Mouse (Mus musculus): ENCODE data around the gene Foxn2. TPM values are rescaled to one million over a fixed set of nuclear protein-coding genes. Genes with fewer than 3 reads are reported as not detected.

Gene Foxn2
- 51.4 TPM for total RNA-seq (2023)

DNA sequence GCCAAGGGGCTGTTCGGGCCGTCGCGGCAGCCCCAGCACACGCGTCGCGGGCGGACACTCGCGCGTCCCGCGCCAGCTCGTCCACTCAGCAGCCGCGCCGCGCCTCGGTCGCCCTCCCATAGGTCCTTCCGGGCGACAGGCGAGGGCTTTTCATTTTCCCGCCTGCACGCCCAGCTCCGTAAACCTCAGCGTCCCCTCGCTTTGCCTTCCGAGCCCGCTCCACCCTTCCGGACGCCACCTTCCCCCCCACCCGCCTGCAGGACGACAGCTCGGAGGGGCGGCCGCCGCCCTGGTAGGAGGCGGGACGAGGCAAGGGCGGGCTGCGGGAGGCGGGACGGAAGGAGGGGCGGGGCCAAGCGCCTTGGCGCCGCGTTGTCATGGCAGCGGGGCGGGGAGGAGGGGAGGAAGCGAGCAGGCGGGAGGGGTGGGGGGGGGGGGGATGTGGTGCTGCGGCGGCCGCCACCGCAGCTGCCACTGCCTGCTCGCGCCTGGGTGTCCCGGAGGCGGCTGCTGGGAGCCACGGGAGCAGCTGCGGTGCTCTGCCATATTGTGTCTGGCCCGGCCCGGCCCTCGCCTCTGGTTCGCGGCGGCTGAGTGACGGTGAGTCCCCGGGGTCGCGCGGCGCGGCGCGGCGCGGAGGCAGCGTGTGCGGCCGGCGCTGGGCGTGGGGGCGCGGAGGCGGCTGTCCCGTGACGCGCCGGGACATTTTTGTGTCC lies at the start of gene Foxn2:
Foxn2 (plus strand) TSS at position 427 of the 716 bp plus-strand sequence.

GRCm38 (mm10) chr17:88529519-88530235 lies 89.2 kb downstream of the Foxn2 start, which contains the start of gene Ppp1r21:
Gene Ppp1r21, plus strand, starts transcription at chr17:88530118.

Other genes starting within 250 kb of the Foxn2 start
- 67.9 TPM for gene Ppp1r21, start 89.4 kb downstream of the Foxn2 start, total RNA-seq (2023)
- 5.3 TPM for gene Ston1, start 157.0 kb downstream of the Foxn2 start, total RNA-seq (2023)
- gene Gtf2a1l, start 227.9 kb downstream of the Foxn2 start, total RNA-seq (2023), result not detected

Data from CD4-positive naive resting alpha-beta T cell, adult 76 days (primary cell).